Mouse (Mus musculus): ENCODE measurements around the gene Tph1. TPM values are rescaled to one million over a fixed set of nuclear protein-coding genes. Genes with fewer than 3 reads are reported as not detected.
"Not testable (repeated sequence)": the region's sequence is repeated elsewhere in the genome, so short reads cannot be mapped to it uniquely, and the experiment has no call there.

Tph1 gene
- total and polyA plus RNA-seq, 3 experiments: 3.6 to 386 (median 171) TPM

DNA sequence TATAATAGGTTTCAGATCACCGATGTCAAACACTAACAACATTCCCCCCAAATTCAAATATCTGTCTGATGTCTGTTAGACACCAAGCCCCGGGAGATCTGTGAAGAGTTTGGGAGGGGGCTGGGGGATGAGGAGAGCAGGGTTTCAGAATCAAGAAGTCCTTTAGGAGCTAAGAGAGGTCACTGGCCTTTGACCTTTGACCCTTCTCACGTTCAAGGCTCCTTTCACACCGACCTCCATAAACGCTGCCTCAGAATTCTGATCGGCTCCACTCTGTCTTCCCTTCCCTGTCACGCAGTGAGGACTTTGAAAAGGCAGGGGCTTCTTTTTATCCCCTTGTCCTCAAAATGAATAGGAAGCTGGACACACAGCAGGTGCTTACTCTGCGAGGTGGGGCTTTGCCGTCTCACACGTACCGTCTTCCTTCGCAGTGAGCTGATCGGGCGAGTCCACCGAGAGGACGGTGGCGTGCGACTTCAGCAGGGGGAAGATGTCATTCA lies 10.7 kb downstream of the Tph1 start:
- DNase-seq (ENCODE audit: low spot score) (no peak), ATAC-seq (ENCODE audit: extremely low read depth, insufficient number of reproducible peaks, low FRiP score, poor library complexity, severe bottlenecking) (no peak)
- TF ChIP-seq POLR2AphosphoS5 (IDR thresholded peaks at IDR 0.05; ENCODE audit: insufficient replicate concordance, low read depth, low read length) (no peak), GATA2 (IDR thresholded peaks at IDR 0.05; ENCODE audit: borderline replicate concordance, low read depth, low read length) (no peak), GATA1 (IDR thresholded peaks at IDR 0.05; ENCODE audit: borderline replicate concordance, low read length) (no peak), CTCF (IDR thresholded peaks at IDR 0.05; ENCODE audit: low read depth, low read length) (no peak), TAL1 (conservative IDR thresholded peaks at IDR 0.05; ENCODE audit: low read depth, low read length) (no peak)
- no peaks in the 10 kb centered on the region for H3K9me3 ChIP-seq (replicated peaks)
- H3K27me3 ChIP-seq (ENCODE audit: insufficient read depth, low read length): no peaks in the 10 kb centered on the region
- peaks cover 37% of the 10 kb centered on the region for H3K36me3 ChIP-seq (replicated peaks)
- H3K4me1 ChIP-seq (ENCODE audit: insufficient read depth, low read depth, low read length): peaks cover 46% of the 10 kb centered on the region
- H3K4me3 ChIP-seq (ENCODE audit: low read depth, low read length): peak overlapping the region; percentile 40; the same call in 1 of the 2 replicates

DNA sequence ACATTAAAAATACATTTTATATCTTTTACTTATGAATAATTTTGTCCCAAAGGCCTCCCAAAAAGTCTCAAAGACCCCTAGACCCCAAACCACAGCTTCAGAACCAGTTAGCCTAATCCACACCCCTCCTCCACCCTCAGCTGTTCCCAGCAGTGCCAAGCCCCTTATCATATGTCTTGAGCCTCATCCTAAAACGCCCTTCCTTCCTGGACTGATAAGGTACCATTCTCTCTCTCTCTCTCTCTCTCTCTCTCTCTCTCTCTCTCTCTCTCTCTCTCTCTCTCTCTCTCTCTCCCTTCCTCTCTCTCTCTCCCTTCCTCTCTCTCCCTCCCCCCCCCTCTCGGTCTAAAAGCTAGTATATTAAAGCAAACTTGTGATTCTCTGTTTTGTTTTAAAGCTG lies 20.1 kb downstream of the Tph1 start:
- no peaks in the 10 kb centered on the region for H3K27me3 ChIP-seq (ENCODE audit: insufficient read depth, low read length)
- ATAC-seq (ENCODE audit: extremely low read depth, insufficient number of reproducible peaks, low FRiP score, poor library complexity, severe bottlenecking) (no peak), DNase-seq (ENCODE audit: low spot score) (no peak)
- H3K36me3 ChIP-seq (replicated peaks): peaks cover 46% of the 10 kb centered on the region
- no peak overlapping the region for H3K4me3 ChIP-seq (ENCODE audit: low read depth, low read length)
- H3K9me3 ChIP-seq (replicated peaks): no peaks in the 10 kb centered on the region
- H3K4me1 ChIP-seq (ENCODE audit: insufficient read depth, low read depth, low read length): peaks cover 33% of the 10 kb centered on the region
- no peak for TF ChIP-seq GATA2 (IDR thresholded peaks at IDR 0.05; ENCODE audit: borderline replicate concordance, low read depth, low read length)
- no peak for TF ChIP-seq CTCF (IDR thresholded peaks at IDR 0.05; ENCODE audit: low read depth, low read length)
- no peak for TF ChIP-seq POLR2AphosphoS5 (IDR thresholded peaks at IDR 0.05; ENCODE audit: insufficient replicate concordance, low read depth, low read length)
- TF ChIP-seq TAL1 (conservative IDR thresholded peaks at IDR 0.05; ENCODE audit: low read depth, low read length): no peak
- TF ChIP-seq GATA1 (IDR thresholded peaks at IDR 0.05; ENCODE audit: borderline replicate concordance, low read length): no peak

- H3K9me3 ChIP-seq (replicated peaks); DNase-seq (ENCODE audit: low spot score); H3K4me3 ChIP-seq (ENCODE audit: low read depth, low read length); ATAC-seq (ENCODE audit: extremely low read depth, insufficient number of reproducible peaks, low FRiP score, poor library complexity, severe bottlenecking); H3K27me3 ChIP-seq (ENCODE audit: insufficient read depth, low read length): not testable (repeated sequence)
- peaks cover 44% of the 10 kb centered on the region for H3K4me1 ChIP-seq (ENCODE audit: insufficient read depth, low read depth, low read length)
- peaks cover 45% of the 10 kb centered on the region for H3K36me3 ChIP-seq (replicated peaks)
Measured at GRCm38 (mm10) chr7:46650231-46650630, 22.1 kb downstream of the Tph1 start.

GRCm38 (mm10) chr7:46648431-46649140 lies 23.8 kb downstream of the Tph1 start:
- Histone ChIP-seq H3K4me3 (ENCODE audit: low read depth, low read length) (no peak overlapping the region), H3K27me3 (ENCODE audit: insufficient read depth, low read length) (no peaks in the 10 kb centered on the region), H3K4me1 (ENCODE audit: insufficient read depth, low read depth, low read length) (peaks cover 45% of the 10 kb centered on the region), H3K36me3 (replicated peaks) (peaks cover 33% of the 10 kb centered on the region), H3K9me3 (replicated peaks) (no peaks in the 10 kb centered on the region)
- no peak for TF ChIP-seq GATA2 (IDR thresholded peaks at IDR 0.05; ENCODE audit: borderline replicate concordance, low read depth, low read length)
- TF ChIP-seq POLR2AphosphoS5 (IDR thresholded peaks at IDR 0.05; ENCODE audit: insufficient replicate concordance, low read depth, low read length): no peak
- TF ChIP-seq TAL1 (conservative IDR thresholded peaks at IDR 0.05; ENCODE audit: low read depth, low read length): no peak
- TF ChIP-seq GATA1 (IDR thresholded peaks at IDR 0.05; ENCODE audit: borderline replicate concordance, low read length): no peak
- ATAC-seq (ENCODE audit: extremely low read depth, insufficient number of reproducible peaks, low FRiP score, poor library complexity, severe bottlenecking): no peak
- no peak for DNase-seq (ENCODE audit: low spot score)

GRCm38 (mm10) chr7:46643172-46643571 lies 29.2 kb downstream of the Tph1 start:
- Histone ChIP-seq H3K27me3 (ENCODE audit: insufficient read depth, low read length) (no peaks in the 10 kb centered on the region), H3K4me1 (ENCODE audit: insufficient read depth, low read depth, low read length) (peaks cover 61% of the 10 kb centered on the region), H3K9me3 (replicated peaks) (no peaks in the 10 kb centered on the region), H3K4me3 (ENCODE audit: low read depth, low read length) (no peak overlapping the region), H3K36me3 (replicated peaks) (peaks cover 17% of the 10 kb centered on the region)
- ATAC-seq (ENCODE audit: extremely low read depth, insufficient number of reproducible peaks, low FRiP score, poor library complexity, severe bottlenecking) (peak; percentile 52), DNase-seq (ENCODE audit: low spot score) (no peak)
- TF ChIP-seq TAL1 (conservative IDR thresholded peaks at IDR 0.05; ENCODE audit: low read depth, low read length) (no peak), POLR2AphosphoS5 (IDR thresholded peaks at IDR 0.05; ENCODE audit: insufficient replicate concordance, low read depth, low read length) (no peak), GATA1 (IDR thresholded peaks at IDR 0.05; ENCODE audit: borderline replicate concordance, low read length) (no peak), CTCF (IDR thresholded peaks at IDR 0.05; ENCODE audit: low read depth, low read length) (0 out of 2 replicates have a peak, but pooled peaks have one; percentile 4), GATA2 (IDR thresholded peaks at IDR 0.05; ENCODE audit: borderline replicate concordance, low read depth, low read length) (no peak)

GRCm38 (mm10) chr7:46640062-46640461 lies 32.3 kb downstream of the Tph1 start:
- no peaks in the 10 kb centered on the region for H3K9me3 ChIP-seq (replicated peaks)
- H3K36me3 ChIP-seq (replicated peaks): peaks cover 27% of the 10 kb centered on the region
- no peaks in the 10 kb centered on the region for H3K27me3 ChIP-seq (ENCODE audit: insufficient read depth, low read length)
- no peak for DNase-seq (ENCODE audit: low spot score)
- ATAC-seq (ENCODE audit: extremely low read depth, insufficient number of reproducible peaks, low FRiP score, poor library complexity, severe bottlenecking): no peak
- H3K4me1 ChIP-seq (ENCODE audit: insufficient read depth, low read depth, low read length): peaks cover 61% of the 10 kb centered on the region
- TF ChIP-seq CTCF (IDR thresholded peaks at IDR 0.05; ENCODE audit: low read depth, low read length) (no peak), TAL1 (conservative IDR thresholded peaks at IDR 0.05; ENCODE audit: low read depth, low read length) (no peak), POLR2AphosphoS5 (IDR thresholded peaks at IDR 0.05; ENCODE audit: insufficient replicate concordance, low read depth, low read length) (no peak)
- H3K4me3 ChIP-seq (ENCODE audit: low read depth, low read length): peak overlapping the region; percentile 83

Measured in G1E (cell line).